Mouse (Mus musculus): ENCODE measurements around the gene Gm525. TPM values are rescaled to one million over a fixed set of nuclear protein-coding genes. Genes with fewer than 3 reads are reported as not detected.
"Not testable (repeated sequence)": the region's sequence is repeated elsewhere in the genome, so short reads cannot be mapped to it uniquely, and the experiment has no call there.

Gm525 gene
- polyA plus RNA-seq, 1 experiment from 2014 or later, result not detected

GRCm38 (mm10) chr11:89095306-89095705 lies 21.7 kb downstream of the Gm525 start:
- no peak for TF ChIP-seq CTCF (IDR thresholded peaks at IDR 0.05)
- POLR2A ChIA-PET, result no interaction called here

GRCm38 (mm10) chr11:89097292-89097691 lies 23.7 kb downstream of the Gm525 start:
- ATAC-seq; DNase-seq (ENCODE audit: low read depth, low spot score); H3K27me3 ChIP-seq; POLR2A ChIA-PET: not testable (repeated sequence)
- in situ Hi-C loops (cut with MboI; ENCODE audit: low pct_unique_long_range_greater_than_20kb), result loop anchor here (25.0 kb wide), 1 partner anchor 1065 kb away; no protein-coding TSS in a partner anchor
- CTCF ChIA-PET, result interaction anchor here (2.0 kb wide), 1 partner anchor 13 kb away, joined by 12 read pairs; no protein-coding TSS in a partner anchor

More at GRCm38 (mm10) chr11:89095306-89095705, 21.7 kb downstream of the Gm525 start:
- ATAC-seq (no peak), DNase-seq (ENCODE audit: low read depth, low spot score) (no peak)
- in situ Hi-C loops (cut with MboI; ENCODE audit: low pct_unique_long_range_greater_than_20kb), result loop anchor here (25.0 kb wide), 1 partner anchor 1067 kb away; no protein-coding TSS in a partner anchor
- no peaks in the 10 kb centered on the region for H3K27me3 ChIP-seq
- CTCF ChIA-PET, result interaction anchor here (1.8 kb wide), 1 partner anchor 11 kb away, joined by 7 read pairs; no protein-coding TSS in a partner anchor

GRCm38 (mm10) chr11:89098083-89098835 lies 24.6 kb downstream of the Gm525 start:
- no peak for TF ChIP-seq CTCF (IDR thresholded peaks at IDR 0.05)
- ChIA-PET CTCF (interaction anchor here (2.0 kb wide), 1 partner anchor 14 kb away, joined by 12 read pairs; no protein-coding TSS in a partner anchor), POLR2A (no interaction called here)
- ATAC-seq (no peak), DNase-seq (ENCODE audit: low read depth, low spot score) (no peak)
- in situ Hi-C loops (cut with MboI; ENCODE audit: low pct_unique_long_range_greater_than_20kb), result loop anchor here (25.0 kb wide), 1 partner anchor 1064 kb away; no protein-coding TSS in a partner anchor
- no peaks in the 10 kb centered on the region for H3K27me3 ChIP-seq

- CTCF ChIA-PET, result interaction anchor here (2.0 kb wide), 1 partner anchor 15 kb away, joined by 12 read pairs; no protein-coding TSS in a partner anchor
- POLR2A ChIA-PET, result no interaction called here
- no peak for TF ChIP-seq CTCF (IDR thresholded peaks at IDR 0.05)
- ATAC-seq (no peak), DNase-seq (ENCODE audit: low read depth, low spot score) (no peak)
- no peaks in the 10 kb centered on the region for H3K27me3 ChIP-seq
- in situ Hi-C loops (cut with MboI; ENCODE audit: low pct_unique_long_range_greater_than_20kb), result loop anchor here (25.0 kb wide), 1 partner anchor 1063 kb away; no protein-coding TSS in a partner anchor
Observed at GRCm38 (mm10) chr11:89098930-89099329, 25.3 kb downstream of the Gm525 start.

- ChIA-PET CTCF (interaction anchor here (1.1 to 1.5 kb wide), 2 partner anchors 16 to 61 kb away, joined by 3 read pairs; no protein-coding TSS in a partner anchor), POLR2A (no interaction called here)
- peak; percentile 97 for TF ChIP-seq CTCF (IDR thresholded peaks at IDR 0.05)
- no peaks in the 10 kb centered on the region for H3K27me3 ChIP-seq
- ATAC-seq (peak; percentile 95), DNase-seq (ENCODE audit: low read depth, low spot score) (no peak)
- in situ Hi-C loops (cut with MboI; ENCODE audit: low pct_unique_long_range_greater_than_20kb), result loop anchor here (5.0 kb wide), 1 partner anchor 202 kb away; the partner anchor contains the start of gene Nog
Observed at GRCm38 (mm10) chr11:89100403-89100802, 26.8 kb downstream of the Gm525 start.

GRCm38 (mm10) chr11:89100826-89101321 lies 27.2 kb downstream of the Gm525 start:
- no peaks in the 10 kb centered on the region for H3K27me3 ChIP-seq
- DNase-seq (ENCODE audit: low read depth, low spot score) (no peak), ATAC-seq (peak; percentile 44)
- TF ChIP-seq CTCF (IDR thresholded peaks at IDR 0.05), result peak; percentile 4
- CTCF ChIA-PET, result interaction anchor here (0.7 to 1.5 kb wide), 3 partner anchors 15 to 160 kb away, joined by 3 read pairs; no protein-coding TSS in a partner anchor
- in situ Hi-C loops (cut with MboI; ENCODE audit: low pct_unique_long_range_greater_than_20kb), result loop anchor here (5.0 kb wide), 1 partner anchor 201 kb away; the partner anchor contains the start of gene Nog
- POLR2A ChIA-PET, result no interaction called here

- ATAC-seq (no peak), DNase-seq (ENCODE audit: low read depth, low spot score) (no peak)
- no peak for TF ChIP-seq CTCF (IDR thresholded peaks at IDR 0.05)
- in situ Hi-C loops (cut with MboI; ENCODE audit: low pct_unique_long_range_greater_than_20kb), result loop anchor here (5.0 kb wide), 1 partner anchor 199 kb away; the partner anchor contains the start of gene Nog
- ChIA-PET POLR2A (no interaction called here), CTCF (interaction anchor here (1.6 kb wide), 1 partner anchor 200 kb away, joined by 3 read pairs; no protein-coding TSS in a partner anchor)
- no peaks in the 10 kb centered on the region for H3K27me3 ChIP-seq
Observed at GRCm38 (mm10) chr11:89103166-89103565, 29.5 kb downstream of the Gm525 start.

- in situ Hi-C loops (cut with MboI; ENCODE audit: low pct_unique_long_range_greater_than_20kb), result no loop called here
Observed at GRCm38 (mm10) chr11:89105211-89105610, 31.6 kb downstream of the Gm525 start.

GRCm38 (mm10) chr11:89105823-89106222 lies 32.2 kb downstream of the Gm525 start:
- CTCF ChIA-PET, result no interaction called here
- in situ Hi-C loops (cut with MboI; ENCODE audit: low pct_unique_long_range_greater_than_20kb), result no loop called here
- no peak for DNase-seq (ENCODE audit: low read depth, low spot score)
- TF ChIP-seq CTCF (IDR thresholded peaks at IDR 0.05), result no peak
- H3K27me3 ChIP-seq, result no peaks in the 10 kb centered on the region
- no peak for ATAC-seq
- POLR2A ChIA-PET, result no interaction called here

More at GRCm38 (mm10) chr11:89105211-89105610, 31.6 kb downstream of the Gm525 start:
- DNase-seq (ENCODE audit: low read depth, low spot score), result no peak
- no peak for TF ChIP-seq CTCF (IDR thresholded peaks at IDR 0.05)
- ChIA-PET POLR2A (no interaction called here), CTCF (interaction anchor here (1.0 kb wide), 1 partner anchor 21 kb away, joined by 3 read pairs; no protein-coding TSS in a partner anchor)
- H3K27me3 ChIP-seq, result no peaks in the 10 kb centered on the region
- ATAC-seq, result no peak

- no peaks in the 10 kb centered on the region for H3K27me3 ChIP-seq
- in situ Hi-C loops (cut with MboI; ENCODE audit: low pct_unique_long_range_greater_than_20kb), result no loop called here
- no peak for TF ChIP-seq CTCF (IDR thresholded peaks at IDR 0.05)
- DNase-seq (ENCODE audit: low read depth, low spot score) (no peak), ATAC-seq (no peak)
- ChIA-PET CTCF (no interaction called here), POLR2A (interaction anchor here (0.6 kb wide), 2 partner anchors 46 to 198 kb away, joined by 4 read pairs; no protein-coding TSS in a partner anchor)
Observed at GRCm38 (mm10) chr11:89107180-89107807, 33.7 kb downstream of the Gm525 start.
